In genomic region chr5:137630602-137631001, GRCm38 (mm10) we compare ENCODE assay signal across 9 mouse cellular contexts. TPM values are rescaled to one million over a fixed set of nuclear protein-coding genes. Genes with fewer than 3 reads are reported as not detected.
DNase-seq lines count a peak whose midpoint lies in the region; ATAC-seq and TF ChIP-seq lines count a peak whose summit lies in the region.
"Had no signal": no experiment of that assay in that cellular context is flagged by ENCODE, and none has a peak within 500 bp of the region (broad histone marks: within the 10 kb centered on the region; RNA-seq: fewer than 3 reads in every experiment).

No protein-coding gene starts in this region.

- peak overlapping the region; percentile 84 for H3K4me3 ChIP-seq in thymus, adult 2 months (ENCODE audit: control insufficient read depth, insufficient read depth, low read length)
- peak overlapping the region; percentile 93; the same call in 1 of the 2 replicates for H3K4me3 ChIP-seq in forebrain, embryonic 14.5 days (ENCODE audit: low read depth, low read length)
- H3K4me3 ChIP-seq in intestine, embryonic 14.5 days (ENCODE audit: low read depth, low read length) = peak overlapping the region; percentile 18; the same call in 1 of the 2 replicates
- H3K4me3 ChIP-seq in liver, postnatal 0 days (ENCODE audit: low read depth, low read length) = peak overlapping the region; percentile 96
- H3K4me3 ChIP-seq in stomach, embryonic 14.5 days (ENCODE audit: low read depth, low read length) = peak overlapping the region; percentile 91; the same call in 1 of the 2 replicates

- ATAC-seq in forebrain, embryonic 14.5 days = no peak
- ATAC-seq in intestine, embryonic 14.5 days (replicated peaks; ENCODE audit: low FRiP score, low TSS enrichment, low read depth) = no peak
- no peak for ATAC-seq in liver, postnatal 0 days
- ATAC-seq in stomach, embryonic 14.5 days (ENCODE audit: insufficient number of reproducible peaks, insufficient read depth, low FRiP score, low read depth) = no peak

- 7% methylated on average over 3 of the region's 3 CpGs for WGBS in thymus, adult 2 months
- 70% methylated on average over 3 of the region's 3 CpGs for WGBS in forebrain, embryonic 14.5 days
- 25% methylated on average over 3 of the region's 3 CpGs for WGBS in intestine, embryonic 14.5 days
- 10% methylated on average over 3 of the region's 3 CpGs for WGBS in liver, postnatal 0 days (ENCODE audit: insufficient replicate concordance)
- WGBS in stomach, embryonic 14.5 days = 17% methylated on average over 3 of the region's 3 CpGs

- no peaks in the 10 kb centered on the region for H3K9me3 ChIP-seq in forebrain, embryonic 14.5 days (replicated peaks; ENCODE audit: control insufficient read depth, low read length)
- H3K9me3 ChIP-seq in intestine, embryonic 14.5 days (ENCODE audit: control insufficient read depth, low read length) = no peaks in the 10 kb centered on the region
- H3K9me3 ChIP-seq in liver, postnatal 0 days (ENCODE audit: low read length) = no peaks in the 10 kb centered on the region
- H3K9me3 ChIP-seq in stomach, embryonic 14.5 days (ENCODE audit: control insufficient read depth, low read depth, low read length) = no peaks in the 10 kb centered on the region

- no peak for TF ChIP-seq CTCF in thymus, adult 2 months (IDR thresholded peaks at IDR 0.05; ENCODE audit: borderline replicate concordance, control insufficient read depth, extremely low read depth, insufficient read depth, low read length, poor library complexity)
- no peak for TF ChIP-seq CTCF in liver, postnatal 0 days (IDR thresholded peaks at IDR 0.05; ENCODE audit: low read depth)

- peak; percentile 48 for DNase-seq in thymus, adult 2 months
- DNase-seq in thymus, postnatal 10 days (ENCODE audit: low spot score in 2 of 2) = no peak
- no peak for DNase-seq in forebrain, embryonic 14.5 days (ENCODE audit: low spot score)
- no peak for DNase-seq in intestine, embryonic 14.5 days (ENCODE audit: low spot score)
- DNase-seq in liver, postnatal 0 days = no peak
- DNase-seq in frontal cortex, postnatal 25 days (ENCODE audit: low spot score in 2 of 2) = no peak
- DNase-seq in layer of hippocampus, postnatal 36 days = no peak

- H3K4me2 ChIP-seq in forebrain, embryonic 14.5 days (ENCODE audit: low read length) = peak overlapping the region; percentile 74
- peak overlapping the region; percentile 80 for H3K4me2 ChIP-seq in intestine, embryonic 14.5 days (ENCODE audit: low read length)
- peak overlapping the region; percentile 85 for H3K4me2 ChIP-seq in liver, postnatal 0 days (ENCODE audit: low read depth, low read length)
- H3K4me2 ChIP-seq in stomach, embryonic 14.5 days (replicated peaks; ENCODE audit: low read depth, low read length) = peak overlapping the region; percentile 61

- no peak for TF ChIP-seq EP300 in liver, postnatal 0 days (IDR thresholded peaks at IDR 0.05; ENCODE audit: low read depth)

- H3K27ac ChIP-seq in thymus, adult 2 months (ENCODE audit: control insufficient read depth, insufficient read depth, low read length) = peak overlapping the region; percentile 98
- H3K27ac ChIP-seq in forebrain, embryonic 14.5 days (ENCODE audit: low read depth, low read length) = no peak overlapping the region
- peak overlapping the region; percentile 94 for H3K27ac ChIP-seq in intestine, embryonic 14.5 days (ENCODE audit: low read depth)
- H3K27ac ChIP-seq in liver, postnatal 0 days (ENCODE audit: low read depth) = peak overlapping the region; percentile 99
- peak overlapping the region; percentile 97 for H3K27ac ChIP-seq in stomach, embryonic 14.5 days (ENCODE audit: low read length)

- H3K9ac ChIP-seq in forebrain, embryonic 14.5 days (ENCODE audit: low read length) = peak overlapping the region; percentile 87; the same call in 1 of the 2 replicates
- peak overlapping the region; percentile 20 for H3K9ac ChIP-seq in intestine, embryonic 14.5 days (ENCODE audit: low read length)
- peak overlapping the region; percentile 94 for H3K9ac ChIP-seq in liver, postnatal 0 days (replicated peaks)
- peak overlapping the region; percentile 14; the same call in 1 of the 2 replicates for H3K9ac ChIP-seq in stomach, embryonic 14.5 days (replicated peaks; ENCODE audit: low read depth, low read length)

- H3K27me3 ChIP-seq in thymus, adult 2 months (ENCODE audit: control insufficient read depth, insufficient read depth, low read length) = no peaks in the 10 kb centered on the region
- no peaks in the 10 kb centered on the region for H3K27me3 ChIP-seq in forebrain, embryonic 14.5 days (replicated peaks; ENCODE audit: control insufficient read depth, insufficient read depth, low read length)
- H3K27me3 ChIP-seq in intestine, embryonic 14.5 days (replicated peaks; ENCODE audit: control insufficient read depth, insufficient read depth, low read length) = no peaks in the 10 kb centered on the region
- no peaks in the 10 kb centered on the region for H3K27me3 ChIP-seq in liver, postnatal 0 days (ENCODE audit: insufficient read depth, low read length)
- H3K27me3 ChIP-seq in stomach, embryonic 14.5 days (ENCODE audit: control insufficient read depth, insufficient read depth, low read length) = no peaks in the 10 kb centered on the region

- peaks cover 17% of the 10 kb centered on the region for H3K36me3 ChIP-seq in thymus, adult 2 months (ENCODE audit: control insufficient read depth, insufficient read depth, low read length)
- H3K36me3 ChIP-seq in forebrain, embryonic 14.5 days (ENCODE audit: control insufficient read depth, insufficient read depth, low read length) = peaks cover 25% of the 10 kb centered on the region
- peaks cover 23% of the 10 kb centered on the region for H3K36me3 ChIP-seq in intestine, embryonic 14.5 days (ENCODE audit: control insufficient read depth, insufficient read depth, low read length)
- H3K36me3 ChIP-seq in liver, postnatal 0 days (replicated peaks; ENCODE audit: insufficient read depth, low read length) = peaks cover 21% of the 10 kb centered on the region
- peaks cover 23% of the 10 kb centered on the region for H3K36me3 ChIP-seq in stomach, embryonic 14.5 days (ENCODE audit: control insufficient read depth, insufficient read depth, low read length)

- H3K4me1 ChIP-seq in thymus, adult 2 months (replicated peaks; ENCODE audit: control insufficient read depth, insufficient read depth, low read length) = peaks cover 23% of the 10 kb centered on the region
- peaks cover 21% of the 10 kb centered on the region for H3K4me1 ChIP-seq in forebrain, embryonic 14.5 days (ENCODE audit: control insufficient read depth, insufficient read depth, low read length)
- H3K4me1 ChIP-seq in intestine, embryonic 14.5 days (replicated peaks; ENCODE audit: control insufficient read depth, insufficient read depth, low read length) = peaks cover 29% of the 10 kb centered on the region
- H3K4me1 ChIP-seq in liver, postnatal 0 days (ENCODE audit: insufficient read depth) = peaks cover 44% of the 10 kb centered on the region
- H3K4me1 ChIP-seq in stomach, embryonic 14.5 days (ENCODE audit: control insufficient read depth, insufficient read depth, low read length) = peaks cover 27% of the 10 kb centered on the region

- TF ChIP-seq POLR2A in thymus, adult 2 months (IDR thresholded peaks at IDR 0.05; ENCODE audit: control insufficient read depth, extremely low read depth, insufficient read depth, low read length, poor library complexity) = no peak

RNA-seq across cellular contexts. Expression of gene Gm20605, which starts 1.6 kb away (rescaled TPM):
- 149 and 153 TPM in 2 replicates for polyA plus RNA-seq in thymus, adult 2 months (2012; rRNA removed)
- 4.6 and 6.6 TPM in 2 replicates for polyA plus RNA-seq in forebrain, embryonic 14.5 days (2014; fragmentation: Nextera tagmentation; extraction: Ambion mirVana)
- polyA plus RNA-seq in intestine, embryonic 14.5 days (2014; fragmentation: Nextera tagmentation; extraction: Ambion mirVana) = 9.2 and 10.1 TPM in 2 replicates
- polyA plus RNA-seq in liver, postnatal 0 days (2015; fragmentation: Nextera tagmentation; extraction: Ambion mirVana) = 2.4 and 2.6 TPM in 2 replicates
- 8.1 and 10.7 TPM in 2 replicates for polyA plus RNA-seq in stomach, embryonic 14.5 days (2014; fragmentation: Nextera tagmentation; extraction: Ambion mirVana)
- total RNA-seq in layer of hippocampus, postnatal 36 days (2021) = 10 to 100 TPM; 18.6 to 23.9 TPM

RNA-seq across cellular contexts. Expression of gene Lrch4, which starts 1.7 kb away (rescaled TPM):
- 576 and 587 TPM in 2 replicates for polyA plus RNA-seq in thymus, adult 2 months (2012; rRNA removed)
- polyA plus RNA-seq in forebrain, embryonic 14.5 days (2014; fragmentation: Nextera tagmentation; extraction: Ambion mirVana) = 12.3 and 12.4 TPM in 2 replicates
- polyA plus RNA-seq in intestine, embryonic 14.5 days (2014; fragmentation: Nextera tagmentation; extraction: Ambion mirVana) = 31.2 and 35.3 TPM in 2 replicates
- polyA plus RNA-seq in liver, postnatal 0 days (2015; fragmentation: Nextera tagmentation; extraction: Ambion mirVana) = 24.1 and 24.3 TPM in 2 replicates
- 37.1 and 39.2 TPM in 2 replicates for polyA plus RNA-seq in stomach, embryonic 14.5 days (2014; fragmentation: Nextera tagmentation; extraction: Ambion mirVana)
- total RNA-seq in layer of hippocampus, postnatal 36 days (2021) = 10 to 100 TPM; 21.8 to 25.3 TPM

RNA-seq across cellular contexts. Expression of gene Fbxo24, which starts 1.8 kb away (rescaled TPM):
- 0.27 and 0.31 TPM in 2 replicates for polyA plus RNA-seq in thymus, adult 2 months (2012; rRNA removed)
- 0.10 TPM in 1 of 2 replicates, not detected in the other for polyA plus RNA-seq in forebrain, embryonic 14.5 days (2014; fragmentation: Nextera tagmentation; extraction: Ambion mirVana)
- 0.11 and 0.28 TPM in 2 replicates for polyA plus RNA-seq in intestine, embryonic 14.5 days (2014; fragmentation: Nextera tagmentation; extraction: Ambion mirVana)
- not detected in 2 replicates for polyA plus RNA-seq in liver, postnatal 0 days (2015; fragmentation: Nextera tagmentation; extraction: Ambion mirVana)
- polyA plus RNA-seq in stomach, embryonic 14.5 days (2014; fragmentation: Nextera tagmentation; extraction: Ambion mirVana) = 0.14 and 0.20 TPM in 2 replicates
- under 1 TPM; 0.18 to 0.77 TPM for total RNA-seq in layer of hippocampus, postnatal 36 days (2021)
- total RNA-seq: common myeloid progenitor, adult 5-6 weeks had no signal

RNA-seq across cellular contexts. Expression of gene Sap25, which starts 10.5 kb away (rescaled TPM):
- polyA plus RNA-seq in thymus, adult 2 months (2012; rRNA removed) = 576 and 646 TPM in 2 replicates
- 1.5 and 4.6 TPM in 2 replicates for polyA plus RNA-seq in forebrain, embryonic 14.5 days (2014; fragmentation: Nextera tagmentation; extraction: Ambion mirVana)
- polyA plus RNA-seq in intestine, embryonic 14.5 days (2014; fragmentation: Nextera tagmentation; extraction: Ambion mirVana) = 6.9 and 10.2 TPM in 2 replicates
- polyA plus RNA-seq in liver, postnatal 0 days (2015; fragmentation: Nextera tagmentation; extraction: Ambion mirVana) = 3.4 and 4.0 TPM in 2 replicates
- polyA plus RNA-seq in stomach, embryonic 14.5 days (2014; fragmentation: Nextera tagmentation; extraction: Ambion mirVana) = 9.8 and 9.9 TPM in 2 replicates
- total RNA-seq in layer of hippocampus, postnatal 36 days (2021) = 10 to 100 TPM; 10.1 to 13.3 TPM

RNA-seq across cellular contexts. Expression of gene Irs3, which starts 14.9 kb away (rescaled TPM):
- 2.2 and 2.5 TPM in 2 replicates for polyA plus RNA-seq in thymus, adult 2 months (2012; rRNA removed)
- not detected in 2 replicates for polyA plus RNA-seq in forebrain, embryonic 14.5 days (2014; fragmentation: Nextera tagmentation; extraction: Ambion mirVana)
- polyA plus RNA-seq in intestine, embryonic 14.5 days (2014; fragmentation: Nextera tagmentation; extraction: Ambion mirVana) = 0.08 TPM in 1 of 2 replicates, not detected in the other
- 0.11 TPM in 1 of 2 replicates, not detected in the other for polyA plus RNA-seq in liver, postnatal 0 days (2015; fragmentation: Nextera tagmentation; extraction: Ambion mirVana)
- 0.17 TPM in 1 of 2 replicates, not detected in the other for polyA plus RNA-seq in stomach, embryonic 14.5 days (2014; fragmentation: Nextera tagmentation; extraction: Ambion mirVana)
- total RNA-seq in layer of hippocampus, postnatal 36 days (2021) = under 1 TPM; 0.15 to 0.28 TPM
- total RNA-seq: common myeloid progenitor, adult 5-6 weeks had no signal

Comparison
In these comparisons a context has a peak if more than half of its experiments do, and no peak if none do; other contexts are left out.
1. H3K4me3 ChIP-seq: peak in every context shown above with its lines; median percentile 96 in liver, postnatal 0 days; 93 in forebrain, embryonic 14.5 days; 91 in stomach, embryonic 14.5 days; 84 in thymus, adult 2 months; 18 in intestine, embryonic 14.5 days.
2. H3K9ac ChIP-seq: peak in every context shown above with its lines; median percentile 94 in liver, postnatal 0 days; 87 in forebrain, embryonic 14.5 days; 20 in intestine, embryonic 14.5 days; 14 in stomach, embryonic 14.5 days.
3. RNA of gene Gm20605, which starts 1.6 kb away (polyA plus RNA-seq): 149 to 153 TPM in thymus, adult 2 months; 8.1 to 10.7 TPM in stomach, embryonic 14.5 days, 9.2 to 10.1 TPM in intestine, embryonic 14.5 days, 4.6 to 6.6 TPM in forebrain, embryonic 14.5 days and 2.4 to 2.6 TPM in liver, postnatal 0 days; every median in the first group is over 10 times any median in the second.
4. RNA of gene Lrch4, which starts 1.7 kb away (polyA plus RNA-seq): 576 to 587 TPM in thymus, adult 2 months; 37.1 to 39.2 TPM in stomach, embryonic 14.5 days, 31.2 to 35.3 TPM in intestine, embryonic 14.5 days, 24.1 to 24.3 TPM in liver, postnatal 0 days and 12.3 to 12.4 TPM in forebrain, embryonic 14.5 days; every median in the first group is over 10 times any median in the second.
5. Peak in every context shown above with its lines, with median percentiles within 50 percentile points of each other: H3K4me2 ChIP-seq.